Mouse (Mus musculus) stomach, postnatal 0 days (tissue): ENCODE data around the gene Olfr156. TPM values are rescaled to one million over a fixed set of nuclear protein-coding genes. Genes with fewer than 3 reads are reported as not detected.

Experiments used
- ATAC-seq: fragments of 200-750 bp; cut with Nextera tagmentation; 2 replicates; pipeline ENCODE4 v1.8.0; 2017; ENCODE audit not compliant: low FRiP score, low TSS enrichment
- DNase-seq: peaks from one replicate; pipeline ENCODE4 v3.0.0-alpha.2; 2016; ENCODE audit warnings: low spot score
- H3K27ac ChIP-seq: fragments of 300-500 bp; sonication (generic); replicated peaks from 2 replicates; pipeline ENCODE4 v1.5.1; 2014; ENCODE audit warnings: mild to moderate bottlenecking, control low read depth
- H3K27me3 ChIP-seq: fragments of 300-500 bp; sonication (generic); 2 replicates; pipeline ENCODE4 v1.6.1; 2014; ENCODE audit warnings: low read length; ENCODE audit not compliant: control insufficient read depth, insufficient read depth
- H3K36me3 ChIP-seq: fragments of 300-500 bp; sonication (generic); 2 replicates; pipeline ENCODE4 v1.6.1; 2014; ENCODE audit warnings: low read length, mixed read lengths; ENCODE audit not compliant: control insufficient read depth, insufficient read depth
- H3K4me1 ChIP-seq: fragments of 300-500 bp; sonication (generic); replicated peaks from 2 replicates; pipeline ENCODE4 v1.6.1; 2014; ENCODE audit warnings: antibody characterized with exemption; ENCODE audit not compliant: control insufficient read depth, insufficient read depth
- H3K4me2 ChIP-seq: fragments of 300-500 bp; sonication (generic); replicated peaks from 2 replicates; pipeline ENCODE4 v1.6.1; 2014; ENCODE audit warnings: low read depth, mild to moderate bottlenecking, control low read depth, moderate library complexity
- H3K4me3 ChIP-seq: fragments of 300-500 bp; sonication (generic); 2 replicates; pipeline ENCODE4 v1.5.1; 2014; ENCODE audit warnings: low read depth, low read length, control low read depth
- H3K9ac ChIP-seq: fragments of 300-500 bp; sonication (generic); 2 replicates; pipeline ENCODE4 v1.6.1; 2014; ENCODE audit warnings: mild to moderate bottlenecking, low read length, control low read depth, mixed read lengths
- H3K9me3 ChIP-seq: fragments of 300-500 bp; sonication (generic); 2 replicates; pipeline ENCODE4 v1.6.1; 2016; ENCODE audit warnings: low read length; ENCODE audit not compliant: control insufficient read depth
- CTCF ChIP-seq: IDR thresholded peaks from 2 replicates; pipeline ENCODE4 v1.5.1; 2016; ENCODE audit warnings: antibody characterized with exemption, low read depth, mild to moderate bottlenecking, moderate library complexity
- EP300 ChIP-seq: optimal IDR thresholded peaks from 2 replicates; pipeline ENCODE3; 2016; ENCODE audit warnings: antibody characterized with exemption
- WGBS: fragments of 180-500 bp; shearing (Covaris S2); extraction: QIAGEN DNeasy Blood & Tissue Kit; methylation state at CpG from one replicate; pipeline ENCODE4 v1.1.7; 2014; 5-methylcytosine and 5-hydroxymethylcytosine counted together
- polyA plus RNA-seq: library from polyadenylated mRNA; unstranded; fragments of >200 nt; fragmentation: Nextera tagmentation; extraction: Ambion mirVana; gene quantifications from 2 replicates; pipeline ENCODE4 v1.2.1, GENCODE M21; 2015

The Olfr156 gene
- not detected in 2 replicates for polyA plus RNA-seq

DNA sequence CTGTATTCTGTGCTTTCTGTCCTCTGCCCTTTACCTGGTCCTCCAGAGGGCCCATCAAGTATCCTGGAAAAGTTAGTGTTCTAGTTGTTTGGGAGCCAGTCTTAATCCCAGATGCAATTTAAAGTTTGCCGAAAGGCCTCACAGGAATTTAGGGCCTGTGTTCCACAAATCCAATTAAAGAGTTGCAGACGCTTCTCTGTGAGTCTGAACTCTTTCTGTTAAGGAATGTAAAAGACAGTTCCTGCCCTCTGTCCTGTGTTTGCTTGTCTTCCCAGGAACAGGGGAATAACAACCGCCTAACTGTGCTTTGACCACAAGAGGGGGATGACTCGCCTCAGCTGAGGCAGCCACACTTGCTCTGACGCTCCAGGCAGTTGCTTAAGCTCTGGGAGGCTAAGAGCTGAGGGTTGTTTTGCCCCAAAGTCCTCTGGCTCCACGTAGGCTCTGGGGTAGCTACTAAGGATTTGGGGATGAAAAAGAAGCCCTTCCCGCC is at the start of gene Olfr156:
TSS of gene Olfr156 (minus strand) at position 51 of the 493 bp plus-strand sequence.
- no peaks in the 10 kb centered on the region for H3K27me3 ChIP-seq
- H3K9me3 ChIP-seq: no peaks in the 10 kb centered on the region
- H3K9ac ChIP-seq: no peak within 1 kb of the TSS
- H3K36me3 ChIP-seq: no peaks in the 10 kb centered on the region
- 24% methylated on average over 7 of the region's 7 CpGs for WGBS
- TF ChIP-seq EP300 (no peak), CTCF (peak; percentile 81)
- no peak for ATAC-seq
- H3K4me2 ChIP-seq: no peak within 1 kb of the TSS
- no peaks in the 10 kb centered on the region for H3K4me1 ChIP-seq
- no peak within 1 kb of the TSS for H3K27ac ChIP-seq
- H3K4me3 ChIP-seq: no peak within 1 kb of the TSS
- peak; percentile 35 for DNase-seq

DNA sequence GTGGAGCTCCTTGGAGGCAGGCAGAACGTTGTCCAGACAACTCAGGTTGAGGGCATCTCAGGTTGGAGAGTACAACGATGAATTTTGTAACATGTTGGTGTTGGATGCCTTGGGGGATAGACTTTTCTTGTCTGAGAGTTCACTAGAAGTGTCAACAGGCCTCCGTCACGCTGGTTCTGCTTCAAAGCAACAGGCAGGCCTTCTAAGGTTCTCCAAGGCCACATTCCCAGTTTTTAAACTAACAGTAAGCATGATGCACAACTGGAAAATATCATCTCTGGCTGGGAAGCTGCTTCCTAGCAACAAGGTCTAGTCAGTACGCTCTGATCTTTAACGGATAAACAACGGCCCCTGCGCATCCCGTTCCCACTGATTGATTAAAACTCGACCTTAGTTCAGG is 46.1 kb upstream of the Olfr156 start:
- H3K9ac ChIP-seq: no peak overlapping the region
- no peak for TF ChIP-seq CTCF
- no peak for TF ChIP-seq EP300
- H3K27ac ChIP-seq: no peak overlapping the region
- no peak overlapping the region for H3K4me3 ChIP-seq
- DNase-seq (no peak), ATAC-seq (no peak)
- WGBS: 72% methylated on average over 10 of the region's 10 CpGs
- no peak overlapping the region for H3K4me2 ChIP-seq
- no peaks in the 10 kb centered on the region for H3K36me3 ChIP-seq
- H3K9me3 ChIP-seq: no peaks in the 10 kb centered on the region; the same call in 1 of the 2 replicates
- H3K4me1 ChIP-seq: 0 out of 2 replicates have a peak, but pooled peaks cover under 1% of the 10 kb centered on the region
- H3K27me3 ChIP-seq: no peaks in the 10 kb centered on the region

DNA sequence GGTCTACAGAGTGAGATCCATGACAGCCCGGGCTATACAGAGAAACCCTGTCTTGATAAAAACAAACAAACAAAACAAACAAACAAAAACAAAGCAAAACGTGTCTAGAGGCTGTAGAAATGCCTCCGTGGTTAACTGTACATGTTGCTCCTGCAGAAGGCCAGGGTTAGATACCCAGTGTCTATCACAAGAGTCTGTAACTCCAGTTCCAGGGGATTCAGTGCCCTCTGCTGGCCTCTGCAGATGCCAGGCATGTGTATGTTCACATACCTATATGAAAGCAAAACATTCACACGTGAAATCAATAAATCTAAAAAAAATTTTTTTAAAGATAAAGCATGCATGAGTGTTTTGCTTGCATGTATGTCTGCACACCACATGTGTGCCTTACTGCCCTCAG is 39.6 kb upstream of the Olfr156 start:
- 61% methylated on average over 4 of the region's 4 CpGs for WGBS
- DNase-seq: no peak
- peak; percentile 36; the same call in 1 of the 2 replicates for TF ChIP-seq CTCF
- TF ChIP-seq EP300: no peak
- ATAC-seq: no peak
- no peaks in the 10 kb centered on the region for H3K4me1 ChIP-seq
- no peaks in the 10 kb centered on the region for H3K9me3 ChIP-seq
- no peak overlapping the region for H3K4me3 ChIP-seq
- H3K36me3 ChIP-seq: no peaks in the 10 kb centered on the region
- H3K27ac ChIP-seq: no peak overlapping the region
- H3K9ac ChIP-seq: no peak overlapping the region
- no peaks in the 10 kb centered on the region for H3K27me3 ChIP-seq
- no peak overlapping the region for H3K4me2 ChIP-seq

DNA sequence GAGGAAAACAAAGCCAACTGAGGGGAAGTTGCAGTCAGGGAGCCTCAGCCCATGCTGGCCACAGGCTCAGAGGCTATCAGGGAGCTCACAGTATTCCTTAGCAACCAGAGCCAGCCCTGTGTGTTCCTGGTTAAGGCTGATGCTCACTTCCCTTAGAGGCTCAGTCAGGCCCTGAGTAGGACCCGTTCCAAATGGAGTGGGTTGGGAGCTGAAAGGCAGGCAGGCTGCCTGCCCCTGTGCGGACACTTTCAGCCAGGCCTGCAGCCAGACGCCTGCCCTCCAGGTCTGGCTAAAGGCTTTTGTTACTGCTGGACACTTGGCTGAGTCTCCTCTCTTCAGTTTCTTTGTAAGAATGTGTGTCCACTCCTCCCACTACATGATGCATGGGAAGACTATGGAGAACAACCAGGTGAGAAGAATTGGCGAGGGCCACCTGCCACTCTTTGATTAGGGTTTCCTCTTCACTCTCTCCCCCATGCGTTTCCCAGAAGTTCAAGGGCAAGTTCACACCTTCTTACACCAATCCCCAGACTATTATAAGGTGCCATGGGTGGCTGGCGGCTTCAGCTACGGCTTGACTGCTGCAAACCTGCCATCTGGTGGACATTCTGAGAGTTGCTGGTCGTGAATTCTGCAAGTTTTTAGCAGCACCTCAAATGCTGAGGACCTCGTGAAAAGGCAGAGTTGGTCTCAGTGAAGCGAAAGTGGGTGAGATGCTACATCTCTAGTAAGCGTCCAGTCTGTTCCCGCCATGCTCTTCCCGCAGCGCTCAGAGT is 37.2 kb upstream of the Olfr156 start:
- TF ChIP-seq CTCF (peak; percentile 97), EP300 (no peak)
- H3K9ac ChIP-seq: no peak overlapping the region
- ATAC-seq: no peak

DNA sequence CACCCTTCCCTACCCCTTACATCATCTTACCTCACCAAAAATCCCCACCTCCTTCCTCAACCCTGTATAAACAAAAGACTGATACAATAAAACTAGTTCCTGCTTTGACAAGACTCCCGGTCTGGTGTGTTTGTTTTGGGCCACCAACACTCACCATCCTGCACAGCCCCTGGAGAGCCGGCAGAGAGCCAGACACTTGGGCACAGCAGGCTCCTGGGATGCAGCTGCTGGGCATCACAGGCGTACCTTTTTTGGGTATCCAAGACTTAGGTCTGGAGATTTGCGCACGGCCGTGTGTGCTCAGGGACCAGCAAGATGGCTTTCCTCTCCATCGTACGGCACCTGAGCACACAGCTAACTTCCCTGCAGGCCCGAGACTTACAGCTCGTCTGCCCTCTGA is 36.2 kb upstream of the Olfr156 start:
- Histone ChIP-seq H3K9me3 (no peaks in the 10 kb centered on the region), H3K27me3 (no peaks in the 10 kb centered on the region), H3K9ac (no peak overlapping the region), H3K4me2 (no peak overlapping the region), H3K4me3 (no peak overlapping the region), H3K36me3 (no peaks in the 10 kb centered on the region), H3K4me1 (no peaks in the 10 kb centered on the region), H3K27ac (no peak overlapping the region)
- ATAC-seq (no peak; the same call in 1 of the 2 replicates), DNase-seq (no peak)
- TF ChIP-seq CTCF (no peak), EP300 (no peak)
- WGBS: 75% methylated on average over 10 of the region's 10 CpGs

More for the DNA sequence above, 37.2 kb upstream of the Olfr156 start:
- Histone ChIP-seq H3K4me3 (no peak overlapping the region), H3K4me2 (no peak overlapping the region), H3K36me3 (no peaks in the 10 kb centered on the region), H3K9me3 (no peaks in the 10 kb centered on the region), H3K27me3 (no peaks in the 10 kb centered on the region), H3K4me1 (no peaks in the 10 kb centered on the region), H3K27ac (no peak overlapping the region)
- 14% methylated on average over 14 of the region's 14 CpGs for WGBS
- DNase-seq: peak; percentile 74

DNA sequence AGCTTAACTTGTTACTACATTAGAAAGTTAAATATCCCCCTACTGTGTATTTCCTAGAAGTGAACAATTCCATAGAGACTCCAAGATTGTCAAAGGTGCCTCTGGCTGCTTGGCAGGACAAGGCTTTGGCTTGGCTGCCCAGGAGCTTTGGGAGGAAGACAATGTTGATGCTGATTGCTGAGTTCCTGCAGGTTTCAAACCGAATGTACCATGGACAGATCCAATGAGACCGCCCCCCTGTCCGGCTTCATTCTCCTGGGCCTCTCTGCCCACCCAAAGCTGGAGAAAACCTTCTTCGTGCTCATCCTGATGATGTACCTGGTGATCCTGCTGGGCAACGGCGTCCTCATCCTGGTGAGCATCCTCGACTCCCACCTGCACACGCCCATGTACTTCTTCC is 30.4 kb upstream of the Olfr156 start:
- Histone ChIP-seq H3K27me3 (no peaks in the 10 kb centered on the region), H3K9me3 (no peaks in the 10 kb centered on the region), H3K36me3 (no peaks in the 10 kb centered on the region), H3K4me2 (no peak overlapping the region), H3K4me1 (no peaks in the 10 kb centered on the region), H3K4me3 (no peak overlapping the region), H3K9ac (no peak overlapping the region), H3K27ac (no peak overlapping the region)
- ATAC-seq (no peak), DNase-seq (no peak)
- WGBS: 68% methylated on average over 8 of the region's 8 CpGs
- TF ChIP-seq EP300: no peak
- no peak for TF ChIP-seq CTCF
